Mouse (Mus musculus): ENCODE measurements around the gene Sema7a.

The Sema7a gene

GRCm38 (mm10) chr9:57938225-57939055 lies 1.5 kb upstream of the Sema7a start:
- in situ Hi-C loops (cut with MseI, MboI), result loop anchor here (5.0 kb wide), 1 partner anchor 59 kb away; no protein-coding TSS in a partner anchor

GRCm38 (mm10) chr9:57940349-57940794 lies 460 bp downstream of the Sema7a start:
- in situ Hi-C loops (cut with MseI, MboI), result no loop called here

GRCm38 (mm10) chr9:57940861-57941638 lies 1.1 kb downstream of the Sema7a start:
- in situ Hi-C loops (cut with MseI, MboI), result no loop called here

GRCm38 (mm10) chr9:57942039-57942438 lies 2.1 kb downstream of the Sema7a start:
- in situ Hi-C loops (cut with MseI, MboI), result no loop called here

GRCm38 (mm10) chr9:57943067-57943466 lies 3.2 kb downstream of the Sema7a start:
- in situ Hi-C loops (cut with MseI, MboI), result no loop called here

- in situ Hi-C loops (cut with MseI, MboI), result no loop called here
Observed at GRCm38 (mm10) chr9:57944572-57944971, 4.7 kb downstream of the Sema7a start.

GRCm38 (mm10) chr9:57945771-57946616 lies 6.1 kb downstream of the Sema7a start:
- in situ Hi-C loops (cut with MseI, MboI), result no loop called here

GRCm38 (mm10) chr9:57947381-57948030 lies 7.6 kb downstream of the Sema7a start:
- in situ Hi-C loops (cut with MseI, MboI), result no loop called here

- in situ Hi-C loops (cut with MseI, MboI), result no loop called here
Observed at GRCm38 (mm10) chr9:57948333-57948931, 8.5 kb downstream of the Sema7a start.

GRCm38 (mm10) chr9:57949102-57949704 lies 9.3 kb downstream of the Sema7a start:
- in situ Hi-C loops (cut with MseI, MboI), result no loop called here

- in situ Hi-C loops (cut with MseI, MboI), result no loop called here
Observed at GRCm38 (mm10) chr9:57949879-57950278, 10.0 kb downstream of the Sema7a start.

GRCm38 (mm10) chr9:57950519-57950918 lies 10.6 kb downstream of the Sema7a start:
- in situ Hi-C loops (cut with MseI, MboI), result no loop called here

- in situ Hi-C loops (cut with MseI, MboI), result no loop called here
Observed at GRCm38 (mm10) chr9:57951993-57952392, 12.1 kb downstream of the Sema7a start.

GRCm38 (mm10) chr9:57954962-57955744 lies 15.2 kb downstream of the Sema7a start:
- in situ Hi-C loops (cut with MseI, MboI), result no loop called here

- in situ Hi-C loops (cut with MseI, MboI), result no loop called here
Observed at GRCm38 (mm10) chr9:57955764-57956163, 15.9 kb downstream of the Sema7a start.

GRCm38 (mm10) chr9:57956196-57956837 lies 16.4 kb downstream of the Sema7a start:
- in situ Hi-C loops (cut with MseI, MboI), result no loop called here

GRCm38 (mm10) chr9:57956838-57957236 lies 16.9 kb downstream of the Sema7a start:
- in situ Hi-C loops (cut with MseI, MboI), result no loop called here

GRCm38 (mm10) chr9:57958615-57959014 lies 18.7 kb downstream of the Sema7a start:
- in situ Hi-C loops (cut with MseI, MboI), result no loop called here

GRCm38 (mm10) chr9:57959399-57959798 lies 19.5 kb downstream of the Sema7a start:
- in situ Hi-C loops (cut with MseI, MboI), result no loop called here
